ENCODE assay signal across 20 mouse cellular contexts in genomic region chr13:36129360-36130054, GRCm38 (mm10). TPM values are rescaled to one million over a fixed set of nuclear protein-coding genes. Genes with fewer than 3 reads are reported as not detected.
DNase-seq lines count a peak whose midpoint lies in the region; ATAC-seq and TF ChIP-seq lines count a peak whose summit lies in the region.
"Had no signal": no experiment of that assay in that cellular context is flagged by ENCODE, and none has a peak within 500 bp of the region (broad histone marks: within the 10 kb centered on the region; RNA-seq: fewer than 3 reads in every experiment).

No protein-coding gene starts in this region.

- no peak overlapping the region for H3K4me2 ChIP-seq in hindbrain, embryonic 16.5 days (ENCODE audit: low read length)
- H3K4me2 ChIP-seq in hindbrain, embryonic 13.5 days: no peak overlapping the region
- H3K4me2 ChIP-seq in midbrain, embryonic 16.5 days (ENCODE audit: low read length): no peak overlapping the region
- H3K4me2 ChIP-seq in heart, embryonic 12.5 days: no peak overlapping the region
- H3K4me2 ChIP-seq: embryonic facial prominence, embryonic 13.5 days; heart, embryonic 15.5 days; liver, embryonic 11.5 days had no signal

- no peaks in the 10 kb centered on the region for H3K27me3 ChIP-seq in cerebellum, adult 2 months (ENCODE audit: control insufficient read depth, insufficient read depth, low read length)
- no peaks in the 10 kb centered on the region for H3K27me3 ChIP-seq in hindbrain, embryonic 16.5 days (replicated peaks; ENCODE audit: control insufficient read depth, insufficient read depth, low read length)
- H3K27me3 ChIP-seq in hindbrain, embryonic 13.5 days: no peaks in the 10 kb centered on the region
- no peaks in the 10 kb centered on the region for H3K27me3 ChIP-seq in midbrain, embryonic 16.5 days (ENCODE audit: control insufficient read depth, insufficient read depth, low read depth, low read length)
- H3K27me3 ChIP-seq in midbrain, embryonic 10.5 days (ENCODE audit: low read depth, poor library complexity, severe bottlenecking): no peaks in the 10 kb centered on the region
- H3K27me3 ChIP-seq in heart, embryonic 12.5 days (replicated peaks): no peaks in the 10 kb centered on the region
- H3K27me3 ChIP-seq: CH12.LX; embryonic facial prominence, embryonic 13.5 days; heart, embryonic 15.5 days had no signal

- no peak overlapping the region for H3K9ac ChIP-seq in hindbrain, embryonic 16.5 days (ENCODE audit: low read depth, low read length)
- H3K9ac ChIP-seq in hindbrain, embryonic 13.5 days: no peak overlapping the region
- H3K9ac ChIP-seq in midbrain, embryonic 16.5 days (ENCODE audit: low read depth, low read length): no peak overlapping the region
- no peak overlapping the region for H3K9ac ChIP-seq in heart, embryonic 12.5 days
- H3K9ac ChIP-seq: embryonic facial prominence, embryonic 13.5 days; heart, embryonic 15.5 days had no signal

- ATAC-seq in hindbrain, embryonic 16.5 days: peak; percentile 76
- ATAC-seq in hindbrain, embryonic 13.5 days (ENCODE audit: low FRiP score): no peak
- ATAC-seq in midbrain, embryonic 16.5 days: peak; percentile 42; the same call in 1 of the 2 replicates
- ATAC-seq in heart, embryonic 12.5 days (ENCODE audit: insufficient number of reproducible peaks, low FRiP score): no peak
- ATAC-seq: intestine, embryonic 16.5 days had no signal

- H3K4me3 ChIP-seq in cerebellum, adult 2 months (replicated peaks; ENCODE audit: insufficient read depth, low read depth, low read length): no peak overlapping the region
- H3K4me3 ChIP-seq in hindbrain, embryonic 16.5 days (ENCODE audit: low read length): no peak overlapping the region
- H3K4me3 ChIP-seq in hindbrain, embryonic 13.5 days: no peak overlapping the region
- H3K4me3 ChIP-seq in midbrain, embryonic 16.5 days (ENCODE audit: low read depth, low read length): no peak overlapping the region
- no peak overlapping the region for H3K4me3 ChIP-seq in midbrain, embryonic 10.5 days
- H3K4me3 ChIP-seq in heart, embryonic 12.5 days: no peak overlapping the region
- H3K4me3 ChIP-seq: embryonic facial prominence, embryonic 13.5 days; gastrocnemius, adult 2 months; heart, embryonic 15.5 days; limb, embryonic 10.5 days had no signal

- H3K4me1 ChIP-seq in cerebellum, adult 2 months (ENCODE audit: control insufficient read depth, insufficient read depth, low read length): peaks cover 7% of the 10 kb centered on the region
- no peaks in the 10 kb centered on the region for H3K4me1 ChIP-seq in hindbrain, embryonic 16.5 days (ENCODE audit: control insufficient read depth, insufficient read depth, low read depth, low read length)
- peaks cover 3% of the 10 kb centered on the region; the same call in 1 of the 2 replicates for H3K4me1 ChIP-seq in hindbrain, embryonic 13.5 days (replicated peaks)
- H3K4me1 ChIP-seq in midbrain, embryonic 16.5 days (ENCODE audit: control insufficient read depth, insufficient read depth, low read length): no peaks in the 10 kb centered on the region
- H3K4me1 ChIP-seq in midbrain, embryonic 10.5 days: no peaks in the 10 kb centered on the region
- peaks cover 19% of the 10 kb centered on the region for H3K4me1 ChIP-seq in heart, embryonic 12.5 days (replicated peaks)
- H3K4me1 ChIP-seq: embryonic facial prominence, embryonic 13.5 days; limb, embryonic 10.5 days had no signal

- 29% methylated on average over 2 of the region's 2 CpGs for WGBS in cerebellum, adult 2 months
- 60% methylated on average over 2 of the region's 2 CpGs for WGBS in hindbrain, embryonic 16.5 days
- WGBS in hindbrain, embryonic 13.5 days: 77% methylated on average over 2 of the region's 2 CpGs
- WGBS in midbrain, embryonic 16.5 days: 63% methylated on average over 2 of the region's 2 CpGs
- 83% methylated on average over 2 of the region's 2 CpGs for WGBS in midbrain, embryonic 10.5 days
- WGBS in heart, embryonic 12.5 days: 89% methylated on average over 2 of the region's 2 CpGs

- no peaks in the 10 kb centered on the region for H3K36me3 ChIP-seq in hindbrain, embryonic 16.5 days (ENCODE audit: control insufficient read depth, insufficient read depth, low read length)
- no peaks in the 10 kb centered on the region for H3K36me3 ChIP-seq in hindbrain, embryonic 13.5 days
- H3K36me3 ChIP-seq in midbrain, embryonic 16.5 days (ENCODE audit: control insufficient read depth, insufficient read depth, low read length): no peaks in the 10 kb centered on the region
- H3K36me3 ChIP-seq in midbrain, embryonic 10.5 days: peaks cover 4% of the 10 kb centered on the region; the same call in 1 of the 2 replicates
- H3K36me3 ChIP-seq in heart, embryonic 12.5 days: peaks cover 3% of the 10 kb centered on the region; the same call in 1 of the 2 replicates
- H3K36me3 ChIP-seq: embryonic facial prominence, embryonic 13.5 days; heart, embryonic 15.5 days; limb, embryonic 10.5 days had no signal

- TF ChIP-seq CTCF in cerebellum, adult 2 months (IDR thresholded peaks at IDR 0.05; ENCODE audit: borderline replicate concordance, insufficient read depth, low read depth, low read length): no peak

- H3K9me3 ChIP-seq in hindbrain, embryonic 16.5 days (ENCODE audit: control insufficient read depth, low read length): no peaks in the 10 kb centered on the region
- H3K9me3 ChIP-seq in hindbrain, embryonic 13.5 days: no peaks in the 10 kb centered on the region; the same call in 1 of the 2 replicates
- H3K9me3 ChIP-seq in midbrain, embryonic 16.5 days (replicated peaks; ENCODE audit: control insufficient read depth, low read length, poor library complexity, severe bottlenecking): no peaks in the 10 kb centered on the region
- no peaks in the 10 kb centered on the region for H3K9me3 ChIP-seq in midbrain, embryonic 10.5 days (replicated peaks)
- H3K9me3 ChIP-seq in heart, embryonic 12.5 days (replicated peaks): no peaks in the 10 kb centered on the region
- H3K9me3 ChIP-seq: embryonic facial prominence, embryonic 13.5 days; heart, embryonic 15.5 days; limb, embryonic 10.5 days had no signal

- no peak for TF ChIP-seq POLR2A in cerebellum, adult 2 months (IDR thresholded peaks at IDR 0.05; ENCODE audit: borderline replicate concordance, insufficient read depth, low read length)

- peak; percentile 21 to 41 for DNase-seq in cerebellum, adult 2 months
- DNase-seq in cerebellum, adult 9-10 months: no peak
- DNase-seq in midbrain, embryonic 10.5 days (ENCODE audit: low spot score): no peak
- DNase-seq in cerebellum, postnatal 14 days: peak; percentile 65 to 70
- DNase-seq: gastrocnemius, adult 2 months; lung, adult 2 months; lung, postnatal 4 days; midbrain, embryonic 14.5 days; retina, postnatal 1 day had no signal

- H3K27ac ChIP-seq in cerebellum, adult 2 months (ENCODE audit: insufficient read depth, low read length): no peak overlapping the region
- peak overlapping the region; percentile 25; the same call in 1 of the 2 replicates for H3K27ac ChIP-seq in hindbrain, embryonic 16.5 days (ENCODE audit: low read depth, low read length)
- H3K27ac ChIP-seq in hindbrain, embryonic 13.5 days: no peak overlapping the region
- no peak overlapping the region for H3K27ac ChIP-seq in midbrain, embryonic 16.5 days (ENCODE audit: low read length)
- no peak overlapping the region for H3K27ac ChIP-seq in midbrain, embryonic 10.5 days (replicated peaks)
- H3K27ac ChIP-seq in heart, embryonic 12.5 days (ENCODE audit: poor library complexity, severe bottlenecking): no peak overlapping the region
- H3K27ac ChIP-seq: embryonic facial prominence, embryonic 13.5 days; gastrocnemius, adult 2 months; heart, embryonic 15.5 days; kidney, postnatal 0 days; limb, embryonic 10.5 days had no signal

RNA-seq across cellular contexts. Expression of gene Lyrm4, which starts 12.2 kb away (rescaled TPM):
- 12.4 and 13.2 TPM in 2 replicates for polyA plus RNA-seq in cerebellum, adult 2 months (2012; rRNA removed)
- 38.8 and 40.0 TPM in 2 replicates for polyA plus RNA-seq in hindbrain, embryonic 16.5 days (2015; fragmentation: Nextera tagmentation; extraction: Ambion mirVana)
- 33.6 and 35.7 TPM in 2 replicates for polyA plus RNA-seq in hindbrain, embryonic 13.5 days (2015; fragmentation: Nextera tagmentation; extraction: Ambion mirVana)
- 39.2 and 45.5 TPM in 2 replicates for polyA plus RNA-seq in midbrain, embryonic 16.5 days (2015; fragmentation: Nextera tagmentation; extraction: Ambion mirVana)
- 23.9 TPM in 2 replicates for polyA plus RNA-seq in midbrain, embryonic 10.5 days (2016; fragmentation: Nextera tagmentation; extraction: Ambion mirVana)
- polyA plus RNA-seq in heart, embryonic 12.5 days (2016; fragmentation: Nextera tagmentation; extraction: Ambion mirVana): 21.0 and 24.1 TPM in 2 replicates

RNA-seq across cellular contexts. Expression of gene Fars2, which starts 12.3 kb away (rescaled TPM):
- 27.1 and 28.4 TPM in 2 replicates for polyA plus RNA-seq in cerebellum, adult 2 months (2012; rRNA removed)
- polyA plus RNA-seq in hindbrain, embryonic 16.5 days (2015; fragmentation: Nextera tagmentation; extraction: Ambion mirVana): 29.2 and 29.4 TPM in 2 replicates
- 28.0 and 33.5 TPM in 2 replicates for polyA plus RNA-seq in hindbrain, embryonic 13.5 days (2015; fragmentation: Nextera tagmentation; extraction: Ambion mirVana)
- polyA plus RNA-seq in midbrain, embryonic 16.5 days (2015; fragmentation: Nextera tagmentation; extraction: Ambion mirVana): 26.2 and 29.1 TPM in 2 replicates
- polyA plus RNA-seq in midbrain, embryonic 10.5 days (2016; fragmentation: Nextera tagmentation; extraction: Ambion mirVana): 25.2 and 26.4 TPM in 2 replicates
- polyA plus RNA-seq in heart, embryonic 12.5 days (2016; fragmentation: Nextera tagmentation; extraction: Ambion mirVana): 46.3 and 48.3 TPM in 2 replicates

Comparison
In these comparisons a context has a peak if more than half of its experiments do, and no peak if none do; other contexts are left out.
1. DNase-seq: peak in cerebellum, adult 2 months (2 of 2) and cerebellum, postnatal 14 days (2 of 2); none in cerebellum, adult 9-10 months (single experiment) and midbrain, embryonic 10.5 days (single experiment).
2. ATAC-seq: peak in hindbrain, embryonic 16.5 days (single experiment) and midbrain, embryonic 16.5 days (single experiment); none in hindbrain, embryonic 13.5 days (single experiment) and heart, embryonic 12.5 days (single experiment).